Mouse (Mus musculus) limb, embryonic 10.5 days (tissue): ENCODE measurements around the gene Castor2. TPM values are rescaled to one million over a fixed set of nuclear protein-coding genes. Genes with fewer than 3 reads are reported as not detected.

Source experiments
- DNase-seq: peaks from one replicate; pipeline ENCODE4 v3.0.0-alpha.2; 2017; ENCODE audit warnings: low spot score
- H3K27ac ChIP-seq: fragments of 300-500 bp; sonication (generic); 2 replicates; pipeline ENCODE4 v1.5.1; 2016; ENCODE audit warnings: mild to moderate bottlenecking
- H3K27me3 ChIP-seq: fragments of 300-500 bp; sonication (generic); 2 replicates; pipeline ENCODE4 v1.6.1; 2016; ENCODE audit warnings: low read depth, mild to moderate bottlenecking; ENCODE audit not compliant: poor library complexity, severe bottlenecking
- H3K36me3 ChIP-seq: fragments of 300-500 bp; sonication (generic); 2 replicates; pipeline ENCODE4 v1.6.1; 2016; ENCODE audit warnings: mild to moderate bottlenecking, moderate library complexity
- H3K4me1 ChIP-seq: fragments of 300-500 bp; sonication (generic); 2 replicates; pipeline ENCODE4 v1.6.1; 2016
- H3K4me3 ChIP-seq: fragments of 300-500 bp; sonication (generic); 2 replicates; pipeline ENCODE4 v1.5.1; 2016; ENCODE audit warnings: mild to moderate bottlenecking, moderate library complexity
- H3K9me3 ChIP-seq: fragments of 300-500 bp; sonication (generic); replicated peaks from 2 replicates; pipeline ENCODE4 v1.6.1; 2016; ENCODE audit warnings: mild to moderate bottlenecking
- WGBS: fragments of 180-500 bp; shearing (Covaris S2); methylation state at CpG from one replicate; pipeline ENCODE4 v1.1.7; 2016; 5-methylcytosine and 5-hydroxymethylcytosine counted together
- polyA plus RNA-seq: library from polyadenylated mRNA; unstranded; fragments of >200 nt; fragmentation: Nextera tagmentation; extraction: Ambion mirVana; gene quantifications from 2 replicates; pipeline ENCODE4 v1.2.1, GENCODE M21; 2016

The Castor2 gene
- 6.4 and 10.6 TPM in 2 replicates for polyA plus RNA-seq

GRCm38 (mm10) chr5:134099496-134100211 lies at the start of gene Castor2:
TSS of gene Castor2 (plus strand) at chr5:134099711.
- peak; percentile 96 for DNase-seq

GRCm38 (mm10) chr5:134050711-134051110 lies 48.8 kb upstream of the Castor2 start:
- Histone ChIP-seq H3K4me3 (0 out of 2 replicates have a peak overlapping the region, but pooled peaks have one; percentile 3), H3K36me3 (no peaks in the 10 kb centered on the region), H3K9me3 (no peaks in the 10 kb centered on the region; the same call in 1 of the 2 replicates), H3K27ac (peak overlapping the region; percentile 40; the same call in 1 of the 2 replicates), H3K4me1 (peaks cover 21% of the 10 kb centered on the region), H3K27me3 (peaks cover 20% of the 10 kb centered on the region; the same call in 1 of the 2 replicates)
- WGBS: 9% methylated on average over 10 of the region's 10 CpGs
- peak; percentile 59 for DNase-seq

More at GRCm38 (mm10) chr5:134099496-134100211, at the start of gene Castor2:
- H3K27ac ChIP-seq: peak within 1 kb of the TSS; percentile 89
- H3K36me3 ChIP-seq: no peaks in the 10 kb centered on the region
- 0 out of 2 replicates have a peak, but pooled peaks cover 11% of the 10 kb centered on the region for H3K27me3 ChIP-seq
- WGBS: under 1% methylated on average over 58 of the region's 58 CpGs
- no peaks in the 10 kb centered on the region for H3K9me3 ChIP-seq
- H3K4me1 ChIP-seq: peaks cover 42% of the 10 kb centered on the region
- H3K4me3 ChIP-seq: peak within 1 kb of the TSS; percentile 86

DNA sequence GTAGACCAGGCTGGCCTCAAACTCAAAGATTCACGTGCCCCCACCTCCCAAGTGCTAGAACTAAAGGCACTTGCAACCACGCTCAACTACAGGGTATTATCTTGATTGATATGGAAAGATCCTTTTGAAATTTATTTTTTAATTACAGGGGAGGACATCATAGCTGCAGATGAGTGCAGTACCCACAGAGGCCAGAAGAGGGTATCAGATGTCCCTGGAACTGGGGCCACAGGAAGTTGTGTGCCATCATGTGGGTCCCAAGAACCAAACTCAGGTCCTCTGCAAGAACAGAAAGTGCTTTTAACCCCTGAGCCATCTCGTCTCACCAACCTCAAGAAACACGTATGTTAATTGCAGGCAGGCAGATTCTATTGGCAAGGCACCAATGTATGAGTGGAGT lies 46.9 kb upstream of the Castor2 start:
- H3K4me3 ChIP-seq: no peak overlapping the region
- DNase-seq: no peak
- no peaks in the 10 kb centered on the region for H3K36me3 ChIP-seq
- peaks cover 21% of the 10 kb centered on the region for H3K4me1 ChIP-seq
- peaks cover 20% of the 10 kb centered on the region; the same call in 1 of the 2 replicates for H3K27me3 ChIP-seq
- H3K27ac ChIP-seq: no peak overlapping the region
- 91% methylated on average over 4 of the region's 4 CpGs for WGBS
- H3K9me3 ChIP-seq: no peaks in the 10 kb centered on the region

DNA sequence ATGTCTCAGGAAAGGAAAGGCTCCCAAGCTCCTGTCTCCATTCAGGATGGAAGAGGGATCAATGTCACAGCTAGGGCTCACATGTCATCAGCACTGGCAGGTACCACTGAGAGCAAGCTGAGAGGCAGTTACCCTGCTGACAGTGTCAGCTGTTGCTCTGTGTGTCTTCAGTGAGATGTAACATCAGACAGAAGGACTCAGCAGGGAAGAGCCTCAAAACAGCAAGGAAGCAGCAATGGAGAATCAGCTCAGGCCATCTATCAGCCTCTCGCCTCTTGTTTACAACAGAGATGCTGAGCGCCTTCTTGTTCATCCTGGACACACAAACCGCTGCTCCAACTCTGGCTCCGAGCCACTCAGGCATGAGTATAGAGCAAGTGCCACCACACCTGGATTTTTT lies 45.0 kb upstream of the Castor2 start:
- Histone ChIP-seq H3K27ac (no peak overlapping the region), H3K9me3 (no peaks in the 10 kb centered on the region), H3K27me3 (peaks cover 14% of the 10 kb centered on the region; the same call in 1 of the 2 replicates), H3K4me1 (peaks cover 37% of the 10 kb centered on the region), H3K36me3 (no peaks in the 10 kb centered on the region), H3K4me3 (no peak overlapping the region)
- WGBS: 82% methylated on average over 4 of the region's 4 CpGs
- DNase-seq: no peak

DNA sequence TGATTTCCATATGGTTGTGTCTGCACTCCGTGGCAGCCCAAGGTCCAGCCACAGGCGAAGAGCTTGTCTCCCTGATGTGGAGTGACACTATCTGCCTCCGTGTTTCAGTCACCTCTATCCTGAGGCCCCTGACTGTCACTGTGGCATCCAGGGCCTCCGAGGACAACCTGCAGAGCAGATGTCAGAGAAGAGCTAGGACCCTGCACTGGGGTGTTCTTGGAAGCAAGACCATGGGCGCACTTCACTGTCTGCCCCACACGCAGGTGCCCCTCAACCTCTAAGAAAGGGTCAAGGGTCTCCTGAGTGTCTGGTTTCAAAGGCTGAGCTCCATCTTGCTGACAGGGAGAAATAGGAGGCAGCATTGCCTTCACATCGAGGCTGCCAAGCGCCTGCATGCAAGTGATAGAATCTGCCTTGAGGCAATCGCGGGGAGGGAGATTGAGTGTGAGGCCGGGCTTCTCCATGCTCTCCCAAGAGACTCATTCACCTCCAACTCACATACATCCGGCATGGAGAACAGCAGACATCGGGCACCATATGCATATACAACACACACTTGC lies 40.6 kb upstream of the Castor2 start:
- Histone ChIP-seq H3K9me3 (no peaks in the 10 kb centered on the region), H3K4me1 (peaks cover 27% of the 10 kb centered on the region), H3K27me3 (peaks cover 21% of the 10 kb centered on the region; the same call in 1 of the 2 replicates), H3K4me3 (peak overlapping the region; percentile 16; the same call in 1 of the 2 replicates), H3K36me3 (no peaks in the 10 kb centered on the region), H3K27ac (peak overlapping the region; percentile 56)
- WGBS: 18% methylated on average over 13 of the region's 13 CpGs
- DNase-seq: peak; percentile 67

- no peak overlapping the region for H3K4me3 ChIP-seq
- no peaks in the 10 kb centered on the region for H3K36me3 ChIP-seq
- peaks cover 37% of the 10 kb centered on the region for H3K27me3 ChIP-seq
- H3K27ac ChIP-seq: no peak overlapping the region
- H3K4me1 ChIP-seq: peaks cover 25% of the 10 kb centered on the region
- peak; percentile 94 for DNase-seq
- WGBS: 51% methylated on average over 15 of the region's 15 CpGs
- no peaks in the 10 kb centered on the region for H3K9me3 ChIP-seq
Measured at GRCm38 (mm10) chr5:134063362-134064064, 36.0 kb upstream of the Castor2 start.

DNA sequence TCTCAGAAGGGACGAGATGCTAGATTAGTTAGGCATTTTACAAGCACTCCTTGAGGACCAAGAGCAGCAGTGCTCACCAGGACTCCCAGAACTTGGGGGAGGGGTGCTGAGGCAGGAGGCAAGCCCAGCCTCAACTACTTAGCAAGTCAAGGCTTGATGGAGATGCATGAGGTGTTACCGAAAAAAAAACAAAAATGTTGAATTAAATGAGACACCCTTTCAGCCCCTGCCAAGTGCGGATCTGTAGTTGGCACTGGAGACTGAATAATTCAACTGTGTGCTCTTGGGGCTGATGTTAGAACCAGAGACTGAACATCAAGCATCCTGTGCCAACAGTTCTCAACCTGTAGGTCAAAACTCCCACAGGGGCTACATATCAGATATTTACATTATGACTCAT lies 33.2 kb upstream of the Castor2 start:
- no peak for DNase-seq
- no peaks in the 10 kb centered on the region for H3K36me3 ChIP-seq
- peaks cover 37% of the 10 kb centered on the region for H3K27me3 ChIP-seq

DNA sequence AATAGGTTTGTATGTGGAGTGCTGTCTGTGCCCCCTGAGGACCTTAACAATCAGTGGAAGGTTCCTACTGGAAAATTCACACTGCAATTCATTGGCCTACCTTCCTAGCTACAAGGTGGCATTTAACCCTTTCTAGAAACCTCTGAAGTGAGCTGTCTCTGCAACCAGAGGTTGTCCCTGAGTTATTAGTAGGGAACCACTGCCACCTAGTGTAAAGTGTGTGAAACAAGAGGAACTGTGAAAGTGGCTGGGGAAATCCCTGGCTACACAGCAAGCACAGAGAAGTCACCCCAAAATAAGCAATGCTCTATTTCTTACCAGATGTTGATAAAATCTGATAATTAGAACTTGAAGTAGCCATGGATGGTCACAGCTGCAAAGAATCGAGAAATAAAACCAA lies 31.6 kb upstream of the Castor2 start:
- Histone ChIP-seq H3K9me3 (no peaks in the 10 kb centered on the region), H3K36me3 (no peaks in the 10 kb centered on the region), H3K4me3 (no peak overlapping the region), H3K4me1 (peaks cover 19% of the 10 kb centered on the region), H3K27ac (no peak overlapping the region), H3K27me3 (peaks cover 24% of the 10 kb centered on the region)
- no peak for DNase-seq
- WGBS: 25% methylated on average over 1 of the region's 1 CpGs

More for the DNA sequence above, 33.2 kb upstream of the Castor2 start:
- 38% methylated on average over 3 of the region's 3 CpGs for WGBS
- Histone ChIP-seq H3K4me3 (no peak overlapping the region), H3K9me3 (no peaks in the 10 kb centered on the region), H3K4me1 (peaks cover 11% of the 10 kb centered on the region), H3K27ac (no peak overlapping the region)

DNA sequence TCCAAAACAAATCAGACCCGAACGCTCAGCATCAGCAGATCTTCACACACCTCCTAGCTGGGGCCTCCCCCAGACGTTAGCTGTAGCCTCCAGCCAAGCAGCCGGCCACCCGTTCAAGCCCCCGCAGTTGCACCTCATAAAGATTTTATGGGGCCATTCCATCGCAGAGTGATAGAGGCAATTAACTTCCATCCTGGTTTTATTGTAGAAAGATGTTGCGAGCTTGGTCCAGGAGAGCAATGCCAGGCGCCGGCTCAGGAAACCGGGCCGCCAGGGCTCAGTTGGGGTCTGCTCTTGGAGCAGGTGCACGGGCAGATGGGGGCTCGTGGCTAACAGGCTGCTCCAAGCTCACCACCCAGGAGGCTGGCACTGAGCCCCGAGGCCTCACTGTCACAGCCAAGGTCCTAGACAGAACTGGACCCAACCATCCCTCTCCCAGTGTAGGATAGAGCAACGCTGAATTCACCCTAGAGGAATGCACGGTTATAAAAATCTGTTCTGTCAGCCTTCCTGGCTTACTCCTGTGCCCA lies 25.9 kb upstream of the Castor2 start:
- H3K36me3 ChIP-seq: no peaks in the 10 kb centered on the region
- H3K27ac ChIP-seq: peak overlapping the region; percentile 42
- 0 out of 2 replicates have a peak overlapping the region, but pooled peaks have one; percentile 12 for H3K4me3 ChIP-seq
- H3K27me3 ChIP-seq: no peaks in the 10 kb centered on the region
- H3K9me3 ChIP-seq: 0 out of 2 replicates have a peak, but pooled peaks cover 3% of the 10 kb centered on the region
- WGBS: 33% methylated on average over 17 of the region's 17 CpGs
- peak; percentile 75 for DNase-seq
- H3K4me1 ChIP-seq: peaks cover 21% of the 10 kb centered on the region

GRCm38 (mm10) chr5:134074368-134074767 lies 25.1 kb upstream of the Castor2 start:
- Histone ChIP-seq H3K36me3 (no peaks in the 10 kb centered on the region), H3K4me1 (peaks cover 21% of the 10 kb centered on the region), H3K4me3 (no peak overlapping the region), H3K27me3 (no peaks in the 10 kb centered on the region), H3K27ac (no peak overlapping the region), H3K9me3 (0 out of 2 replicates have a peak, but pooled peaks cover 4% of the 10 kb centered on the region)
- DNase-seq: no peak

DNA sequence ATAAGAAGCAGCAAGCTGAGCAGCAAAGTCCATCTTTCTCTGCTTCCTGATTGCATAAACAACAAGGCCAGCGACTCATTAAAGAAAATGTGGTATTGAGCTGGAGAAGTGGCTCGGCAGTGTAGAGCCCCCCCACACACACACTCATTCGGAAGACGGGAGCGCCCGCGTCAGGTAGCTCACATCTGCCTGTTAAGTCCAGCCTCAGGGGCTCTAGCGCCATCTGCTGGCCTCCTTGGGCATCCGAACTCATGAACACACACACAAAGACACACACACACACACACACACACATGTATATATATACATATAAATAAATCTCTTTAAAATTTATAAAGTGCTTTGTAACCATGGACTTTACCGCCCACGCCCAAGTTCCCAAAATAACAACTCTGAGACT lies 23.3 kb upstream of the Castor2 start:
- Histone ChIP-seq H3K27ac (no peak overlapping the region), H3K36me3 (no peaks in the 10 kb centered on the region), H3K27me3 (no peaks in the 10 kb centered on the region), H3K4me1 (peaks cover 36% of the 10 kb centered on the region), H3K4me3 (no peak overlapping the region), H3K9me3 (0 out of 2 replicates have a peak, but pooled peaks cover 4% of the 10 kb centered on the region)
- 91% methylated on average over 11 of the region's 11 CpGs for WGBS
- DNase-seq: no peak

DNA sequence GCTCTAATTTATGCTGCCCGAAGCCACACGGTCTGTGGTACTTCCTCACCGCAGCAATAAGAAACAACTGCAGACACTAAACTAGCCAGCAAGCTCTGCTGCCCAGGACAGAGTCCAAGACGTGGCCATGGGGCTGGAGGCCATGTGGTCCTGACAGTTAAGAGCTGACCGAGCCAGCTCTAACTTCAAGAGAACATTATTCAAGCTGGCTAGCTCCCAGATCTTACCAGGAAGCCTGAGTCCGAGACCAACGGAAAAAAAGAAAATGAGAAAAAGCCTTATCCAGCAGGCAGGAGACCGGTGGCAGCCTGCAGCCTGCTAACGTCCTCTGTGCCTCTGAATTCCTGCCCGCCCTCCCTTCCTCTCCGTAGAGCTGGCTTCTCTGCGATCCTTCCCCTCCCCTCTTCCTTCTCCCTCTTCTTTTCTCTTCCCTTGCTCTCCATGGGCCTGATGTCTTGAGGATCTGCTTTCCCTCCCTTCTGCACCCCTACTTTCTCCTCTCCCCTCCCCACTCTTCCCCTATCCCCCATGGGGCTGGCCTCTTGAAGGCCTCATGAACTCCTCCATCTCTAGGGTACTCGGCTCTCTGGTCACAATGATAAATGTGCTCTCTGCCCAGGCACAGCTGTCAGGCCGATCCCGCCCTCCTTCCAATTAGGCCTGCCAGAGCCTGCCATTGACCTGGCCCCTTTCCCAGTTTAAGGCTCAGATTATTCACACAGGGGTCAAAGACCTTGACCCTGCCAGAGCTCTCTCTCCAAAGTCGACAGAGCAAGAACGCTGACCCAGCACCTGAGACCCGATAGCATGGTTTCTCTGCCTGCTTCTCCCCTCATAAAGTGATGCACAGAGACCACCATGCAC lies 18.6 kb upstream of the Castor2 start:
- H3K27ac ChIP-seq: peak overlapping the region; percentile 78
- peaks cover 20% of the 10 kb centered on the region for H3K4me1 ChIP-seq
- H3K4me3 ChIP-seq: peak overlapping the region; percentile 21
- 0 out of 2 replicates have a peak, but pooled peaks cover 4% of the 10 kb centered on the region for H3K9me3 ChIP-seq
- peak; percentile 65 for DNase-seq
- no peaks in the 10 kb centered on the region for H3K36me3 ChIP-seq
- WGBS: 20% methylated on average over 18 of the region's 18 CpGs
- no peaks in the 10 kb centered on the region for H3K27me3 ChIP-seq
